Mouse (Mus musculus) lung, postnatal 0 days (tissue): Measurements from ENCODE around the gene Dagla.

ENCODE experiments used
- CTCF ChIP-seq: IDR thresholded peaks from 2 replicates; pipeline ENCODE4 v1.5.1; 2016; ENCODE audit warnings: antibody characterized with exemption, mild to moderate bottlenecking
- EP300 ChIP-seq: IDR thresholded peaks from 2 replicates; pipeline ENCODE4 v1.6.1; 2016; ENCODE audit warnings: antibody characterized with exemption, mild to moderate bottlenecking, control low read depth

DNA sequence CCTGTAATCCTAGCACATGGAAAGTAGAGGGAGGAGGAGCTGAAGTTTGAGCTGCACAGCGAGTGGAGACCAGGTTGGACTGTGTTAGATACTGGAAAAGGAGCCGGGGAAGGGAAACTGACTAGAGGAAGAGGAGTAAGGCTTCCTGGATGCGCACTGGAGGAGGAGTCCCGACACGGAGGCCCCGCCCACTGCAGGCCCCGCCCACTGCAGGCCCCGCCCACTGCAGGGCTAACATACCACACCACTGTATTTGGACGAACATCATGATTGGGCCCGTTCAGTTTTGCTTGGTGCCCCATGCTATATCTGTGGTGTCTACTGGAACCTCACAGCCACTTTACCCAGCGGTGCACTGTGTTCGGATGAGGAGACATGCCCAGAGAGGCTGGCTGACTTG is 41.0 kb upstream of the Dagla start:
- TF ChIP-seq CTCF (no peak), EP300 (no peak)
